Mouse (Mus musculus): ENCODE data around the gene Lmo4.
A peak's percentile ranks its signal among the peaks of the same experiment; 100 is the strongest.

DNA sequence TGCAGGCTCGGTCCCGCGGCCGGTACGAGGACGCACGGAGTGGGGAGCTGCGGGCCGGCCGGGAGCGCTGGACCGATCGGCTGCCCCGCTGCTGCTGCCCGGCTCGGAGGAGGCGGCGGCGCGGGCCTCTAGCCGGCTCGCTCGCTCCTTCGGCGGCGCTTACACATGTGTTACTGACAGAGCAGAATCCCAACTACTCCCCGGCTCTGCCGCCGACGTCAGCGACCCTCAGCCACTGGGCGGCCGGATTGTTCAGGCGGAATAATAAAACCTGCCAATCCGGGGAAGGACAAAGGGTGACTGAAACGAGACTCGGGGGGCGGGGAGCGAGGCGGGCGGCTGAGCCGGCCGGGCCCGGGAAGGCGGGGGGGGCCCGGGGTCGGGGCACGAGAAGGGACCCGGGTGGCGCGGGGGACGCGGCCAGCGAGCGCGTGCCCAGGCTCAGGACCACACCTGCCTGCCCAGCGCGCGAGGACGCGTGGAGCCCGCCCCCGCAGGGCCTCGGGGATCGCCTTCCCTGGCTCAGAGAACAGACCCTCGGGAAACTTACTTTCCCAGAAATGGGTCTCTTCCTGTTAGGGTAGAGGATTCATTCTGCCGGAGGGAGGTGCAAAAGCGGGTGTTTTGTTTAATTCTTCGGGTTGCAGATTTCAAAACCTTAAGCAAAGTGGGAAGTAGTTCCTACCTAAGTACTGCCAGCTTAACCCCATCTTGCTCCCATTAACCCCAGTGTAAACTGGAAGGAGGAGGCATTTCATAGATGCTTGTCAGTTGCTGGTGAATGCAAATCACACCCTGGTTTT, 532 bp upstream of the Lmo4 start:
- no peak for TF ChIP-seq CTCF (IDR thresholded peaks at IDR 0.05; ENCODE audit: control insufficient read depth, insufficient read depth, insufficient replicate concordance, low read depth, low read length)
- TF ChIP-seq POLR2A (IDR thresholded peaks at IDR 0.05; ENCODE audit: control insufficient read depth, low read depth, low read length): peak; percentile 63; the same call in 1 of the 2 replicates

Measured in testis, adult 2 months (tissue).